Mouse (Mus musculus) small intestine, adult 2 months (tissue): ENCODE data around the gene Rabif. TPM values are rescaled to one million over a fixed set of nuclear protein-coding genes. Genes with fewer than 3 reads are reported as not detected.

Experiments
- H3K27ac ChIP-seq: fragments of 200-500 bp; 2 replicates; pipeline ENCODE4 v1.5.1; 2012; ENCODE audit warnings: low read depth, low read length, control low read depth, inconsistent platforms; ENCODE audit not compliant: insufficient read depth
- H3K27me3 ChIP-seq: fragments of 200-500 bp; 2 replicates; pipeline ENCODE4 v1.6.1; 2012; ENCODE audit warnings: mild to moderate bottlenecking, moderate library complexity, low read length, inconsistent platforms; ENCODE audit not compliant: control insufficient read depth, insufficient read depth
- H3K36me3 ChIP-seq: fragments of 200-500 bp; 2 replicates; pipeline ENCODE4 v1.6.1; 2012; ENCODE audit warnings: mild to moderate bottlenecking, low read length, control low read depth, inconsistent platforms; ENCODE audit not compliant: control insufficient read depth, insufficient read depth
- H3K4me1 ChIP-seq: fragments of 200-500 bp; 2 replicates; pipeline ENCODE4 v1.6.1; 2012; ENCODE audit warnings: low read length, inconsistent platforms, mixed read lengths; ENCODE audit not compliant: control insufficient read depth, insufficient read depth, insufficient read length
- H3K4me3 ChIP-seq: fragments of 200-500 bp; 2 replicates; pipeline ENCODE4 v1.5.1; 2012; ENCODE audit warnings: low read depth, mild to moderate bottlenecking, control low read depth, inconsistent platforms, low read length, moderate library complexity
- CTCF ChIP-seq: fragments of 200-500 bp; IDR thresholded peaks from 2 replicates; pipeline ENCODE4 v1.5.1; 2012; ENCODE audit warnings: low read depth, mild to moderate bottlenecking, control low read depth, inconsistent platforms, low read length, moderate library complexity, mixed read lengths; ENCODE audit not compliant: insufficient replicate concordance, insufficient read length; ENCODE audit errors: extremely low read depth
- POLR2A ChIP-seq: fragments of 200-500 bp; IDR thresholded peaks from 2 replicates; pipeline ENCODE4 v1.6.1; 2012; ENCODE audit warnings: low read depth, mild to moderate bottlenecking, control low read depth, inconsistent platforms, low read length, moderate library complexity
- WGBS: fragments of 180-500 bp; shearing (Covaris S2); methylation state at CpG from one replicate; pipeline ENCODE4 v1.1.7; 2018; 5-methylcytosine and 5-hydroxymethylcytosine counted together
- polyA plus RNA-seq: library from polyadenylated mRNA; depleted of rRNA; stranded (reverse); fragments of >200 nt; gene quantifications from 2 replicates; pipeline ENCODE4 v1.2.3, GENCODE M21; 2012; rRNA removed

Rabif gene
- polyA plus RNA-seq, 1 experiment, result 8.5 TPM

DNA sequence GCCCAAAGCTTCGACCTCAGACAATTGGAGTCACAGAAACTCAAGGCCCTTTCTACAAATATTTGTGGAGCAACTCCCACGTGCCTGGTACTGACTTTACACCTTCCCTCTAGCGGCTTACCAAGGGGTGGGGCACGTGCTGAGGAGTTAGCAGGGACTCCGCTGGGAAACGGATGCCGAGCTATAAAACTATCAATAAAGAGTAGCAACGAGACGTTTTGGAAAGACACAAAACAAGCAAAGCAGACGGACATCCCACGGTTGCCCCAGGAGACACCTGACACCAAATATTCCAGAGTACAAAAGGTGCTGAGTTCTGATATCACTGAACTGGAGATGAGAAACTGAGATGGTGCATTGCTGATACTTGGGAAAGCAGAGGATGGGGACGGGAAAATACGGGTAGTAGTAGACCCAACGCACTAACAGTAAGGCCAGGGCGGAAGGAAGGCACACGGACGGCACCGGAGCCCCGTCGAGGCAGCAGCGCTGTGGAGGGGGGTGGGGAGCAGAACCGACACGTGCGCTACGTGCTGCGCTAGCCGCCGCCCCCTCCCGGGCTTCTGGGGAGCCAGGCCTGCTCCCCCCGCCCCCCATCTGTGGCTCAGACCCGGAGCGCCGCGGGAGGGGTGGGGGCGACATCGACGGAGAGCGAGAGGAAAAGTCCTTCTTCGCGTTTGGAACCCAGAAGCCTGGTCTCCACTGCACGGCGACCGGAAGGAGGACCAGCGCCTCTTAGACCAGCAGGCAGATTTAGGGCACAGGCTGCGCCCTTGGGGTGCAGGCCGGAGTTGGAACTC, 61.6 kb downstream of the Rabif start:
- Histone ChIP-seq H3K36me3 (no peaks in the 10 kb centered on the region), H3K4me1 (peaks cover 12% of the 10 kb centered on the region; the same call in 1 of the 2 replicates), H3K4me3 (peak overlapping the region; percentile 90), H3K27me3 (no peaks in the 10 kb centered on the region), H3K27ac (no peak overlapping the region)
- WGBS, result under 1% methylated on average over 46 of the region's 46 CpGs
- TF ChIP-seq POLR2A (no peak), CTCF (no peak)

DNA sequence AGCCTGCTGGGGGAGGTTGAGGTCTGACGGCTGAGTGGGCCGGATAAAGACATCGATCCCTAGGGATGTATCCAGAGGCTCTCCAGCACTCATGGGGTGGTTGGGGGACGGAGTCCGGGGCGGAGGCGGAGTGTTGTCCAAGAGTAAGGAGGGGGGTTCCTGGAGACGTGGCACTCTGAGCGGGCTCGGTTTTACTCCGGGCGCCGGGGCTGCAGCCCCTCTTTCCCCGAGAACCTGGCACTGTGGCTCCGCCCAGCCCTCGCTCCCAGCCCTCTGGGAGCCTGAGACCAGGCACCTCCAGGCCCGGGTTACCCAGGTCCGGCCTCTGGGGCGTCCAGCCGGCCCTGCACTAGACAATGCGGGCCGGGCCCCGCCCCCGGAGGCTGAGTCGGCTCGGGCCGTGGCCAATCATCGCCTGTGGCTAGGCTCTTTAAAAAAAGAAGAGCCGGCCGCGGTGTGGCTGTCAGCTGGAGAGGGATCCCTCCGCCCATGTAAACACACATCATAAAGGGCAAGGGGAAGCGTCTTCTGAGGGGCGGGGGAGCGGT, 62.3 kb downstream of the Rabif start:
- Histone ChIP-seq H3K4me3 (peak overlapping the region; percentile 90), H3K4me1 (peaks cover 12% of the 10 kb centered on the region), H3K27me3 (no peaks in the 10 kb centered on the region), H3K36me3 (no peaks in the 10 kb centered on the region), H3K27ac (peak overlapping the region; percentile 36)
- peak; percentile 96 for TF ChIP-seq POLR2A
- TF ChIP-seq CTCF, result no peak
- under 1% methylated on average over 35 of the region's 35 CpGs for whole genome bisulfite sequencing

Other genes with a start within 250 kb of the Rabif start
- not detected in 2 replicates for gene Myog, start 204.7 kb upstream of the Rabif start, polyA plus RNA-seq
- 5.9 and 8.9 TPM in 2 replicates for gene Ppfia4, start 161.7 kb upstream of the Rabif start, polyA plus RNA-seq
- 82.6 and 133 TPM in 2 replicates for gene Tmem183a, start 132.7 kb upstream of the Rabif start, polyA plus RNA-seq
- not detected in 2 replicates for gene 4933406M09Rik, start 108.7 kb upstream of the Rabif start, polyA plus RNA-seq
- 11.8 and 17.8 TPM in 2 replicates for gene Cyb5r1, start 89.1 kb upstream of the Rabif start, polyA plus RNA-seq
- gene Adipor1, start 79.3 kb upstream of the Rabif start, polyA plus RNA-seq, result 59.6 and 97.7 TPM in 2 replicates
- gene Klhl12, start 39.1 kb upstream of the Rabif start, polyA plus RNA-seq, result 1.2 and 2.3 TPM in 2 replicates
- gene Mgat4e, start 55.0 kb downstream of the Rabif start, polyA plus RNA-seq, result not detected in 2 replicates
- gene Kdm5b, start 65.5 kb downstream of the Rabif start, polyA plus RNA-seq, result 3.8 and 10.8 TPM in 2 replicates
- gene Syt2, start 152.0 kb downstream of the Rabif start, polyA plus RNA-seq, result 1.2 and 3.0 TPM in 2 replicates